Mouse (Mus musculus) heart, embryonic 14.5 days (tissue): ENCODE measurements around the gene Hoxc10. TPM values are rescaled to one million over a fixed set of nuclear protein-coding genes. Genes with fewer than 3 reads are reported as not detected.

Experiments
- ATAC-seq: fragments of 200-750 bp; cut with Nextera tagmentation; 2 replicates; pipeline ENCODE4 v1.8.0; 2017; ENCODE audit warnings: low read depth, moderate TSS enrichment; ENCODE audit not compliant: insufficient number of reproducible peaks, insufficient read depth, low FRiP score
- H3K27ac ChIP-seq, 2 experiments: fragments of 200-500 bp in 1 of 2; fragments of 300-500 bp in 1 of 2; sonication (generic) in 1 of 2; replicated peaks in 1 of 2; 2 replicates each; pipeline ENCODE4 v1.5.1; 2012 to 2014; ENCODE audit warnings: low read depth in 2 of 2, low read length in 2 of 2, control low read depth in 1 of 2, mild to moderate bottlenecking in 1 of 2, mixed read lengths in 1 of 2; ENCODE audit not compliant: control insufficient read depth in 1 of 2, insufficient read depth in 1 of 2
- H3K27me3 ChIP-seq: fragments of 300-500 bp; sonication (generic); 2 replicates; pipeline ENCODE4 v1.6.1; 2014; ENCODE audit warnings: mild to moderate bottlenecking, low read length, control low read depth; ENCODE audit not compliant: control insufficient read depth, insufficient read depth
- H3K36me3 ChIP-seq: fragments of 300-500 bp; sonication (generic); 2 replicates; pipeline ENCODE4 v1.6.1; 2014; ENCODE audit warnings: mild to moderate bottlenecking, control low read depth, low read length, mixed read lengths; ENCODE audit not compliant: control insufficient read depth, insufficient read depth
- H3K4me1 ChIP-seq, 2 experiments: fragments of 200-500 bp in 1 of 2; fragments of 300-500 bp in 1 of 2; sonication (generic) in 1 of 2; 2 replicates each; pipeline ENCODE4 v1.6.1; 2012 to 2014; ENCODE audit warnings: low read length in 2 of 2, control low read depth in 1 of 2, mixed read lengths in 1 of 2; ENCODE audit not compliant: control insufficient read depth in 2 of 2, insufficient read depth in 2 of 2
- H3K4me2 ChIP-seq: fragments of 300-500 bp; sonication (generic); 2 replicates; pipeline ENCODE4 v1.6.1; 2014; ENCODE audit warnings: mild to moderate bottlenecking, low read length
- H3K4me3 ChIP-seq, 2 experiments: fragments of 200-500 bp in 1 of 2; fragments of 300-500 bp in 1 of 2; sonication (generic) in 1 of 2; 2 replicates each; pipeline ENCODE4 v1.5.1; 2012 to 2014; ENCODE audit warnings: low read length in 2 of 2, mild to moderate bottlenecking in 2 of 2, control low read depth in 1 of 2, low read depth in 1 of 2, moderate library complexity in 1 of 2; ENCODE audit not compliant: control insufficient read depth in 1 of 2, insufficient read depth in 1 of 2
- H3K9ac ChIP-seq: fragments of 300-500 bp; sonication (generic); 2 replicates; pipeline ENCODE4 v1.6.1; 2014; ENCODE audit warnings: mild to moderate bottlenecking, low read length
- H3K9me3 ChIP-seq: fragments of 300-500 bp; sonication (generic); 2 replicates; pipeline ENCODE4 v1.6.1; 2016; ENCODE audit warnings: low read length, control low read depth; ENCODE audit not compliant: control insufficient read depth
- WGBS: fragments of 180-500 bp; shearing (Covaris S2); extraction: QIAGEN DNeasy Blood & Tissue Kit; methylation state at CpG from one replicate; pipeline ENCODE4 v1.1.7; 2014; 5-methylcytosine and 5-hydroxymethylcytosine counted together
- polyA plus RNA-seq: library from polyadenylated mRNA; unstranded; fragments of >200 nt; fragmentation: Nextera tagmentation; extraction: Ambion mirVana; gene quantifications from 2 replicates; pipeline ENCODE4 v1.2.1, GENCODE M21; 2014

Gene Hoxc10
- polyA plus RNA-seq, 1 experiment from 2014 or later = not detected

DNA sequence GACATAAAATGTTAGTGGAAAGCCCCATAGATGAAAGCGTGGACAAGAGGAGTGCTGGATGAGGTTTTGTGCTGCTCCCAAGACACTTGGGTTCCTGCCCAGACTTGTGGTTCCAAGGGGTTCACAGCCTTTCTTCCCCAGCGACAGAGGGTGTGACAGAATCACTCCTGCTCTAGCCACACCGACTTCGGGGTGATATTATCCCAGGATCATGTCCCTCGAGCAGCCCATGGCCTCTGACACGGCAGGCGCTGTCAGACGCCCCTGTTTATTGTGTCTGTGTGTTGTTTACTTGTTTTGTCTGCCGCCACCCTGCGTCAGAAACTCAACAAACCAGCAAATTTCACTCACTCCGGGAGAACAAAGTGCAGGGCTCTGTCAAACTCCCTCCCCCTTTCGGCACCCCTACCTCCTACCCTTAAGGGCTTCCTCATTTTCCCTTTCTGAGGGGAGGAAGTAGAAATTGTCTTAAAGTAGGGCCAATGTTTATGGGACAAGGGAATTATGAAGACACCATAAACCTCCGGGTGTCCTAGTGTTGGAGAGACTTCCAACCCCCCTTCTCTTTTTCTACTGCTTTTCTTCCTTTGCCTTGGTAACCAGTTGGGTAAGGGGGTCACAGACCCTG lies 36.3 kb downstream of the Hoxc10 start:
- Histone ChIP-seq H3K4me2 (no peak overlapping the region), H3K4me3 (no peak overlapping the region), H3K9me3 (no peaks in the 10 kb centered on the region), H3K27ac (no peak overlapping the region), H3K9ac (no peak overlapping the region), H3K4me1 (peaks cover 21 to 26% of the 10 kb centered on the region in 2 experiments), H3K36me3 (no peaks in the 10 kb centered on the region), H3K27me3 (peaks cover 99% of the 10 kb centered on the region)
- WGBS = 19% methylated on average over 13 of the region's 13 CpGs
- ATAC-seq = no peak

DNA sequence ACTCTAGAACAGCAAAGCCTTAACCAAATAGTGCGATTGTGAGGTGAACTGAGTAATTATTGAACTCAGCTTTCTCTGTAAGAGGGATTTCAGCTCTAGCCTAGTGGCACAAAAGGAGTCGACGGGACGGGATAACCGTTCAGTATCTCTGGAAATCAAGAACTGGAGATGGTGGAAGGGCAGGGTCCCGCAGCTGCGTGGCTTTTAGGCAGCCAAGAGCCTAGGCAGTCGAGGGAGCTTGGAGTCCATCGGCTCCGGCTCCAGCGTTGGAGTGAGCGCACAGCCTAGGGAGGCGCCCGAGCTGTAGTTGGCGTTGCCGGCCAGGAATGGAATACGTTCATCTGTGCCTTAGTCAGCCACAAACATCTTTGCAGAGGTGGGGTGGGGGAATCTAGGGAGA lies 38.7 kb downstream of the Hoxc10 start:
- Histone ChIP-seq H3K4me1 (peaks cover 9 to 12% of the 10 kb centered on the region in 2 experiments), H3K4me2 (no peak overlapping the region), H3K36me3 (no peaks in the 10 kb centered on the region), H3K4me3 (no peak overlapping the region), H3K27me3 (peaks cover 99% of the 10 kb centered on the region), H3K9ac (no peak overlapping the region), H3K27ac (no peak overlapping the region), H3K9me3 (no peaks in the 10 kb centered on the region)
- ATAC-seq = no peak
- WGBS = under 1% methylated on average over 17 of the region's 17 CpGs

DNA sequence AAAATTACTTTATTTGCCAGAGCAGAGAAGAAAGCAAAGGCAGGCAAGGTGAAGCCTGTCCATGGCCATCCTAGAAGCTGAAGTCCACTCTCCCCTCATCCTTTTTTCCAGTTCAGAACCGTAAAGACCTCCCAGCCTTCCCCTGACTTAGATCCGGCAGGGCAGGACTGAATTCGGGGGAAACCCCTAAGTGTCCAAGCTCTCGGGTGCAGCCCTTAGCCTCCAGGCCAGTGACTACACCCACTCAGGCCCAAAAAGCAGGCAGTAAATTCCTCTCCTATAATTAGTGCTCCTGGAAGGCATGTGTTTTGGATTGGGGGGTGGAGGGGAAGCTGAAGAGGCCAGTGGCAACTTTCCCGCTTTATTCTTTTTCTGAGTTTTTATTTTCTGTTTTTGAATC lies 39.2 kb downstream of the Hoxc10 start:
- H3K9me3 ChIP-seq = no peaks in the 10 kb centered on the region

DNA sequence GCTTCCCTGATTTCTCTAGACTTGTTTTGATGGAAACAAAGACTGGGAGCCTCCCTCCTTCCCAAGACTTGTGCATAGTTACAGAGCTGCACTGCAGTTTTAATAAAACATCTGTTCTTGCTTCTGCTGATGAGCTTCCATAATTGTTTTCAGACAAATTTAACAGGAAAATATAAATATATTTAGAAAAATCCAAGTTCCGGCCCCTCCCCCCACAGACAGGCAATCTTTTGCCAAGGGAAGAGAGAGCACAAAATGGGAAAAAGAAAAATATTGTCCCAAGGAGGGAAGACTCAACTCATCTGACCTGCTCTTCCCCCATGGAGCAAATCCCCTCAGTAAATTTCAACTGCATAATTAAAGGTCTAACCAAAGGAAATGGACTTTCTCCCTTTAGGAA lies 39.7 kb downstream of the Hoxc10 start:
- no peak for ATAC-seq
- no peak overlapping the region for H3K4me2 ChIP-seq

More for the DNA sequence above, 39.2 kb downstream of the Hoxc10 start:
- H3K4me3 ChIP-seq = no peak overlapping the region
- no peak overlapping the region for H3K4me2 ChIP-seq
- H3K9ac ChIP-seq = no peak overlapping the region
- H3K4me1 ChIP-seq = peaks cover 4 to 8% of the 10 kb centered on the region in 2 experiments
- ATAC-seq = no peak
- peaks cover 99% of the 10 kb centered on the region for H3K27me3 ChIP-seq
- H3K36me3 ChIP-seq = no peaks in the 10 kb centered on the region
- no peak overlapping the region for H3K27ac ChIP-seq
- WGBS = 6% methylated on average over 5 of the region's 5 CpGs

DNA sequence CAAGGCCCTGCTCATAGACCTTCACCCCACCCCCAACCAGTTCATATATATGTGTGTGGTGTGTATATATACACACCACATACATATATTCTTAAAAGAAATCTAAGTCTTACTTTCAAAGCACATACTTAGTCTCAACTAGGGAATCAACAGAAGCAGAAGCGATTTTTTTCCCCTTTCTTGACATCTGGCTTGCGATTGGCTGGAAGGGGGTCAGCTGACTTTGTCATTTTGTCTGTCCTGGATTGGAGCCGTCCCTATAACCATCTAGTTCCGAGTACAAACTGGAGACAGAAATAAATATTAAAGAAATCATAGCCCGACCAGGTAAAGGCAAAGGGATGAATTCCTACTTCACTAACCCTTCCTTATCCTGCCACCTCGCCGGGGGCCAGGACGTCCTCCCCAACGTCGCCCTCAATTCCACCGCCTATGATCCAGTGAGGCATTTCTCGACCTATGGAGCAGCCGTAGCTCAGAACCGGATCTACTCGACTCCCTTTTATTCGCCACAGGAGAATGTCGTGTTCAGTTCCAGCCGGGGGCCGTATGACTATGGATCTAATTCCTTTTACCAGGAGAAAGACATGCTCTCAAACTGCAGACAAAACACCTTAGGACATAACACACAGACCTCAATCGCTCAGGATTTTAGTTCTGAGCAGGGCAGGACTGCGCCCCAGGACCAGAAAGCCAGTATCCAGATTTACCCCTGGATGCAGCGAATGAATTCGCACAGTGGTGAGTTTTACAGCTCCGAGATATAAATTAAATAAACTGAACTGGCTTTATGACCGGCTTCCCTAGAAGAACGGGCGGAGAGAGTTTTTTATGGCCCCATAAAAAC lies 42.9 kb downstream of the Hoxc10 start:
- ATAC-seq = no peak
- Histone ChIP-seq H3K9ac (no peak overlapping the region), H3K4me1 (0 out of 4 replicates have a peak, but pooled peaks cover 0 to 4% of the 10 kb centered on the region in 2 experiments), H3K4me2 (no peak overlapping the region), H3K9me3 (no peaks in the 10 kb centered on the region), H3K4me3 (no peak overlapping the region), H3K27me3 (peaks cover 98% of the 10 kb centered on the region), H3K27ac (no peak overlapping the region), H3K36me3 (no peaks in the 10 kb centered on the region)
- WGBS = 2% methylated on average over 27 of the region's 27 CpGs

More for the DNA sequence above, 39.7 kb downstream of the Hoxc10 start:
- H3K36me3 ChIP-seq = no peaks in the 10 kb centered on the region
- H3K27me3 ChIP-seq = peaks cover 99% of the 10 kb centered on the region
- H3K4me3 ChIP-seq = no peak overlapping the region
- no peaks in the 10 kb centered on the region for H3K9me3 ChIP-seq
- no peak overlapping the region for H3K27ac ChIP-seq
- H3K9ac ChIP-seq = no peak overlapping the region
- 27% methylated on average over 1 of the region's 1 CpGs for WGBS
- H3K4me1 ChIP-seq = peaks cover 0 to 4% of the 10 kb centered on the region in 2 experiments; a peak in 2 of 4 replicates

DNA sequence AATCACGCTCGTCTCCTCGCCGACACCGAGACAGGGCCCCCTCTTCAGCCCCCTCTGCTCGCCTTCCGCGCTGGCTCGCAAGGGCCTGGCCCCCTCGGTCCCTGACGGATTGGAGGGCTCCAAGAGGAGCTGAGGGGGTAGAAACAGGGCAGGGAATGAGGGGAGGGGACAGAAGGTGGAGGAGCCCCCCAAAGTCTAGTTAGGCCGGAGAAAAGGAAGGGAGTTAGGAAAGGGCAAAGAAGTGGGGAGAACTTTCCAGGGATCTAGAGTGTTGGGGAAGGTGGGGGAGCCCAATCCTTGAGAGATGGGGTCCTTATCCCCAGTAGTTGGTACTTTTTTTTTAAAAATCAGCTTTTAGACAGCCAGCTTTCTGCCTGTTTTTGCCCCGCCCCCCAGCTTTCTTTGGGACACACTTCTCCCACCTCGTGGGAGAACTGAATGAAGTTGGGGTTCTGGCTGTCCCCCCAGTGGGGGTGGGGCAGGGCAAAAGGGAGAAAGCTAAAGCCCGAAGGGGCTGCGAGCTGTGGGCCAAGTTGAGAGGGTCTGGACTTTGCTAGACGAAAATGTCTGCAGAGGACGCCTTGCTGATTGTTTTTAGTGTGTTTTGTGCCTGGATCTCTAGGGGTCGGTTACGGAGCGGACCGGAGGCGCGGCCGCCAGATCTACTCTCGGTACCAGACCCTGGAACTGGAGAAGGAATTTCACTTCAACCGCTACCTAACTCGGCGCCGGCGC lies 43.7 kb downstream of the Hoxc10 start:
- 2% methylated on average over 31 of the region's 31 CpGs for WGBS
- Histone ChIP-seq H3K36me3 (no peaks in the 10 kb centered on the region), H3K9ac (no peak overlapping the region), H3K4me2 (no peak overlapping the region), H3K4me1 (0 out of 4 replicates have a peak, but pooled peaks cover 0 to 4% of the 10 kb centered on the region in 2 experiments), H3K27ac (no peak overlapping the region), H3K4me3 (no peak overlapping the region), H3K9me3 (no peaks in the 10 kb centered on the region), H3K27me3 (peaks cover 98% of the 10 kb centered on the region)
- ATAC-seq = no peak

DNA sequence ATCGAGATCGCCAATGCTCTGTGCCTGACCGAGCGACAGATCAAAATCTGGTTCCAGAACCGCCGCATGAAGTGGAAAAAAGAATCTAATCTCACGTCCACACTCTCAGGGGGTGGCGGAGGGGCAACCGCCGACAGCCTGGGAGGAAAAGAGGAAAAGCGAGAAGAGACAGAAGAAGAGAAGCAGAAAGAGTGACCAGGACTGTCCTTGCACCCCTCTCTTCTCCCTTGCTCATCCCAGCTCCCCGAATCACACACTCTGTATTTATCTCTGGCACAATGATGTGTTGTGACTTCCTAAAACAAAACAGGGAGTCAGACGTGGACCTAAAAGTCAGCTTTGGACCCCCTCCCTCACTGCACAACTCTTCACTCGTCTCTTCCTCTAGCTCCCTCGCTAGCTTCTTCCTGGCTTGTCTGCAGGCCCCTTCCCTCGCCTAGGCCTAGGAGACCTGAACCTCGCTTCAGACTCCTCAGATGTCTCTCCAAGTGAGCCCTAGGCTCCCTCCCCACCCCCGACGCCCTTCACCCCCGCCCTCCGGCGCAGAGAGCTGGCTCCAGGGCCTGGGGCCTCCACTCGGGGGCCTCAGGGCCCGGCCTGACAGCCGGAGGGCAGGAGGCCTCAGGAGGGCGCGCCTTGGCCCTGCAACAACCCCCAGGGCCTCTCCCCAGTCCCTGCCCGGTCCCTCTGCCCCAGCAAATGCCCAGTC lies 44.4 kb downstream of the Hoxc10 start:
- 1% methylated on average over 28 of the region's 28 CpGs for WGBS
- peaks cover 98% of the 10 kb centered on the region for H3K27me3 ChIP-seq
- ATAC-seq = no peak
- no peak overlapping the region for H3K9ac ChIP-seq
- no peak overlapping the region for H3K4me2 ChIP-seq
- no peaks in the 10 kb centered on the region for H3K36me3 ChIP-seq
- H3K9me3 ChIP-seq = no peaks in the 10 kb centered on the region
- H3K4me1 ChIP-seq = 0 out of 4 replicates have a peak, but pooled peaks cover 0 to 4% of the 10 kb centered on the region in 2 experiments
- no peak overlapping the region for H3K4me3 ChIP-seq
- H3K27ac ChIP-seq = no peak overlapping the region
